Mouse (Mus musculus) spleen, adult 2 months (tissue): ENCODE measurements around the gene Srgap2.

ENCODE experiments used
- CTCF ChIP-seq: fragments of 200-500 bp; IDR thresholded peaks from 2 replicates; pipeline ENCODE4 v1.5.1; 2011; ENCODE audit warnings: mild to moderate bottlenecking, inconsistent platforms; ENCODE audit not compliant: insufficient read depth, insufficient read length, insufficient replicate concordance; ENCODE audit errors: extremely low read depth
- POLR2A ChIP-seq: fragments of 200-500 bp; IDR thresholded peaks from 2 replicates; pipeline ENCODE4 v1.6.1; 2011; ENCODE audit warnings: low read depth, low read length, inconsistent platforms

- no peak for TF ChIP-seq POLR2A
- no peak for TF ChIP-seq CTCF
Measured at GRCm38 (mm10) chr1:131454386-131454785, 72.8 kb downstream of the Srgap2 start.
